Mouse (Mus musculus) spleen, adult 2 months (tissue): ENCODE results near the gene Slc5a4a.

Source experiments
- CTCF ChIP-seq: fragments of 200-500 bp; IDR thresholded peaks from 2 replicates; pipeline ENCODE4 v1.5.1; 2011; ENCODE audit warnings: mild to moderate bottlenecking, inconsistent platforms; ENCODE audit not compliant: insufficient read depth, insufficient read length, insufficient replicate concordance; ENCODE audit errors: extremely low read depth
- POLR2A ChIP-seq: fragments of 200-500 bp; IDR thresholded peaks from 2 replicates; pipeline ENCODE4 v1.6.1; 2011; ENCODE audit warnings: low read depth, low read length, inconsistent platforms

- TF ChIP-seq CTCF = no peak
- TF ChIP-seq POLR2A = no peak
These were observed 27.6 kb downstream of the Slc5a4a start for GRCm38 (mm10) chr10:76174899-76175298.
